Mouse (Mus musculus) embryo, embryonic 11 days (tissue): ENCODE data around the gene Ier5.
A peak's percentile ranks its signal among the peaks of the same experiment; 100 is the strongest.

ENCODE experiments used
- DNase-seq: peaks from one replicate; pipeline ENCODE4 v3.0.0-alpha.2; 2015

Ier5 gene

DNA sequence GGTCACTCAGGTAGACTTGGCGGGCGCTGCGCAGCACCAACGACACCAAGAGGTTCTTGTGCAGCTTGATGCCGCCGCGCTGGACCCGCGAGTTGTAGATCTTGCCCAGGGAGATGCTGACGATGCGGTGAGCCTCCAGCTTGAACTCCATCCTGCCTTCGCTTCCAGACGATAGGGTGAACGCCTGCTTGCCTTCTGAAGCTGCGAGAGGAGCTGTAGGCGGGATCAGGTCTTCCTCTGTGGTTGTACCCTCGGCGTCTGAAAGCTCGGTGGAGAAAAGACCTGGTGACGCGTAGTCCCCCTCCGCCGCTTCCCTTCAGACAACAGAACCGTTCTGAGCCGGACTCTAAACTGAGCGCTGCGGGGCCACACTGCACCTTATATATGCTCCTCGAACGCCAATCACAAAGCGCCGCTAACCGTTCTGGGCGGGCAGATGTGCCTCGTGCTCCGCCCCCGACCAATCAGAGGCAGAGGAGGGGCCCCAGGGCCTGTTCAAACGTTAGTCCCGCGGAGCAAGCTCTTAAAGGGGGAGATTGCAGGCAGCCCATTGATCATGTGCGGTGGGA, at the start of gene Ier5:
Gene Ier5 (minus strand): TSS at position 357 of the 569 bp plus-strand sequence.
- DNase-seq: peak; percentile 99

DNA sequence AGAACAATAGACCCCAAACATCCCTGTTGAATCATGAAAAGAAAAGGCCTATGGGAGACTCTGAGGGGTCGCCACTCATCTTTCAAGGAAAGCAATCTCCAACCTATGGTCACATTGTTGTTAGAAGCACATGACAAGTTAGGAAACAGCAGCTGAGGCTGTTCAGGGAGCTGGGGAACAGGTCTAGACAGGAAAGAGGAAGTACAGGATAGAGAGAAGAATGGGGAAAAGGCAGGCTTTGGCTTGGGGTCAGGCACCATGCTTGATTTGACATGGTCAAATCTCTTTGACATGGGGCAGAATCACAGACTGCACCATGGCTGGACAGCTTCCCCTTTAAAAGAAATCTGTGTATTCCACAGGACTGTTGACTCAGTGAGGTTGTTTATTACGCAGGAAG, 47.8 kb upstream of the Ier5 start:
- no peak for DNase-seq

DNA sequence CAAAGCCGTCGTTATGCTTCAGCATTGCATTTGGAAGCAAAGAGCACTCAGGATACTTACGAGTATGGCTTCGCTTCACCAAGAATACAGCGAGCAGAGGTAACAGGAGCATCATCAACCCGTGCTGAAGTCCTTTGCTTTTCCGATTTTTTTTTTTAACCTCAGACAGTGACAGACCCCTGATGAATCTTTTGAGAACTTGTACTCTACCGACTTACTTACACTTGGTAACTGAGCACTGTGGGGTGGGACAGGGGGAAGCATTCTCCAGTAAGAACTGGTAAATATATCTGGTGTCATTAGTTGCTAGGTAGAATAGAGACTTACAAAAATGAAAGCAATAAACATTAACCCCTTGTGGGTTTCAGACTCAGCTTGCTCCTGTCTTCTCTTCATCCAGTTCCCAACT, 47.1 kb upstream of the Ier5 start, which contains the start of gene Mr1:
Gene Mr1 (minus strand): TSS at position 243 of the 409 bp plus-strand sequence.
- DNase-seq: peak; percentile 74

DNA sequence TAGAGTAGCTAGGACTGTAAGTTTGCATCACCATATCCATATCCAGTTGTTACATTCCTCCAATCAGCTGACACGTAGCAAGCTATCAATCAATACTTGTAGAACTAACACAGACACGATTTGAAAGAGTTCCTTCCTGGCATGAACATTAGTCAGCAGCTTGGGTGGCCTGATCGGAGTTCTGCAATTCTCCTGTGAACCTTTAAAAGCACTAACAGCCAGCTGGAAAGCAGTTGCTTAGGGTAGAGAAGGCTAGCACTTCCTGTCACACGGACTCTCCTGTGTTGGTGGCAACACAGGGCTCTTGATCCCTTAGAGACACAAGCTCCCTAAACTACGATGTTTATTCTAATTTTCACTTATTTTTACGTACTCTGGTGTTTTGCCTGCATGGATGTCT, 46.2 kb upstream of the Ier5 start:
- DNase-seq: peak; percentile 21

DNA sequence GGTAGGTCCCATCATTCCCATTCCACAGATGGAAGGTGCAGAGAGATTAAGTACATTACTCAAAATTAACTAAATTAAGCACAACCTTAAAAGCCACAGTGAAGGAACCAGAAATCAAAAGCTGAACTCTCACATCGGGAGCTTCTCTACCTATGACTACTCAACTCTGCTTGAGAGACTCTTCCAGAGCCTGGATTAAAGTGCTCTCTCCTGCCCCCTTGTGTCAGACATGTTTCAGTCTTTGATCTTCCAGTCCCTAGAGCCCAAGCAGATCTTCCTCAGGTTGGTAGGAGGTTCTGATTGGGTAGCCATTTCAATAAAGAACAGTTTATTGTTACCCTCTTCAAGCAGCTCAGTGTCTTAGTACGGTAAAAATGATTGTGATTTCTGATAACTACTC, 40.6 kb upstream of the Ier5 start:
- peak; percentile 42 for DNase-seq

DNA sequence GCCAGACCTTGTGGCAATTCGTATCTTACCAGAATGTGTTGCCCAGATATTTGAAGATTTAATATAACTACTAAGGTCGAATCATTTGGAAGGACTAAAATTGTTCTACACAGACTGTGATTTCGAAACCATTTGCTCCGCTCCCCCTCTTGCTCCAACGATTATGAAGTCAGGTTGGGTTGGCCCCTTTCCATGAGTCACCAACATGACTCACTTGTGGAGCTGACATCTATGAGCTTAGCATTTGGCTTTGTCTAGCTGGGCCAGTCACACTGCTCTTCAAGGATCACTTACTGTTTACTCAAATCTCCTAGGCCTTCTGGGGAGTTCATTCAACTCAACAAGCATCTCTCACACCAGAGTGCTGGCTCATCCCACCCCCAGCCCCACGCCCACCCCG, 39.4 kb upstream of the Ier5 start:
- DNase-seq: no peak

DNA sequence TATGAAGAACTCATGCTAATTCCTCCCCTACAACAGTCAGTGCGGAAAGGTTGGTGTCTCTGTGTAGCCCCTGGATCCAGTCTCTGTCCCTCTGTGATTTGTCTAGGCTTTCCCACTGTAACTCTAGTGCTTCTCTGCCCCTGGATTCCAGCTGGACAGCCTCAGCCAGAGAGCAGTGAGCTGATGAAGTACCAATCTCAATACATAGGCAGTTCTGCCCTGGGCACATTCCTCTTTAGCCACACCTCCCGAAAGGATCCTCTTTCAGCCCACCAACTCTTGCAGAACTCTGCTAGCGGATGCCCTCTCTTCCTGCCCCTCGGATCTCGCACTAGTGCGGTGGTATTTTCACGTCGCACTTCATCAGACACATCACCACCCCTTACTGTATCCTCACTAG, 35.4 kb upstream of the Ier5 start:
- DNase-seq: peak; percentile 53

DNA sequence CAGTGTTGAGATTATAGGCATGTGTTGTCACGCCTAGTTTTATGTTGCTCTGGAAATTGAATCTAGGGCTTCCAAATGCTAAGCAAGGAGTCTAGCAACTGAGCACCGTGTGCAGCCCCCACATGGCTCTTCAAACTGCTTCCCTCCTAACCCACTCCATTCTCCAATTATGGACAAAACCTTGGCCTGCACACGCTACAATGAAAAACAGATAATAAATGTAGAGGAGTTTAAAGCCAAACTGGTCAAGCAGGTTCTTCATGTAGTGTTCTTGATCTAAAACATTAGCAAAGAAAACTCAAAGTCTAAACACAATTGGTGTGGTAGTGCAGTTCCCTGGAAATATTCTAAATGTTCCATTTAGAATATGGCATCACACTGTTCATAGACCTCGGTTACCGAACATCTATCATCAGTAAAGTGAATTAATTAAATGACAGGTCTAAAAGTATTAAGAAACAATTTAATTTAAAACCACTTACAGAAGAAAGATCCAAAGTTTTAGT, 28.0 kb upstream of the Ier5 start:
- no peak for DNase-seq

DNA sequence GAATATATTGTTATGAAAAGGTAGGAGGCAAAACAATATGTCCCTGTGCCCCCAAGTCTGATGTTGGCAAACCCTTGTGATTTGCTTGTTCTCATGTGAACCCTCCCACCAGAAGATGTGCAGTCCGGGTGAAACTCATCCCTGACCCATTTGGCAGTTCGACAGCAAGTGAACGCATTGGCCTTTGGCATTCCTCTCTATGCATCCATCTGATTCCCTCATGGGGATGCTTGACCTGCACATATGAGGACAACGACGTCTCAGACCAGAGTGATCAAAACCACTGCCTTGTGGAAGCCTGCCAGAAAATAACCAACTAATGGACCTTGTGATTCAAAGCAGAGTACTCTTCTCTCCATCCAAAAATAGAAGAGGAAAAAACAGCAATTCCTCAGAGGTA, 27.3 kb upstream of the Ier5 start:
- DNase-seq: no peak

DNA sequence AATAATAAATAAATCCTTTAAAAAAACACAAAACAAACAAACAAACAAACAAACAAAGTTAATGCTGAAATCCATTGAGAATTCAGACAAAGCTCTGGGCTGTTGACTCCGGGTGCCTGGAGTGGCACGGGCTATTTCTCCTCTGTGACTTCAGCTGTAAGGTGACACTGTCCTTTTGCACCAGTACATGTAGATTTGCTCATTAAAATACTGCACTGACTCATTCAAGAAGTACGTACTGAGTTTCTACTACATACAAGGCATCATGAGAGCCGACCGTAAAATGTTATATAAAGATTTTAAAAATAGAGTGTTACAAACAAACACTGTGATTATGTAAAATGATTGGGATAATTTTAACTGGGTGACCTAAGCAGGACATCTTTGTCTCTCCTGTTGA, 25.0 kb upstream of the Ier5 start:
- no peak for DNase-seq

DNA sequence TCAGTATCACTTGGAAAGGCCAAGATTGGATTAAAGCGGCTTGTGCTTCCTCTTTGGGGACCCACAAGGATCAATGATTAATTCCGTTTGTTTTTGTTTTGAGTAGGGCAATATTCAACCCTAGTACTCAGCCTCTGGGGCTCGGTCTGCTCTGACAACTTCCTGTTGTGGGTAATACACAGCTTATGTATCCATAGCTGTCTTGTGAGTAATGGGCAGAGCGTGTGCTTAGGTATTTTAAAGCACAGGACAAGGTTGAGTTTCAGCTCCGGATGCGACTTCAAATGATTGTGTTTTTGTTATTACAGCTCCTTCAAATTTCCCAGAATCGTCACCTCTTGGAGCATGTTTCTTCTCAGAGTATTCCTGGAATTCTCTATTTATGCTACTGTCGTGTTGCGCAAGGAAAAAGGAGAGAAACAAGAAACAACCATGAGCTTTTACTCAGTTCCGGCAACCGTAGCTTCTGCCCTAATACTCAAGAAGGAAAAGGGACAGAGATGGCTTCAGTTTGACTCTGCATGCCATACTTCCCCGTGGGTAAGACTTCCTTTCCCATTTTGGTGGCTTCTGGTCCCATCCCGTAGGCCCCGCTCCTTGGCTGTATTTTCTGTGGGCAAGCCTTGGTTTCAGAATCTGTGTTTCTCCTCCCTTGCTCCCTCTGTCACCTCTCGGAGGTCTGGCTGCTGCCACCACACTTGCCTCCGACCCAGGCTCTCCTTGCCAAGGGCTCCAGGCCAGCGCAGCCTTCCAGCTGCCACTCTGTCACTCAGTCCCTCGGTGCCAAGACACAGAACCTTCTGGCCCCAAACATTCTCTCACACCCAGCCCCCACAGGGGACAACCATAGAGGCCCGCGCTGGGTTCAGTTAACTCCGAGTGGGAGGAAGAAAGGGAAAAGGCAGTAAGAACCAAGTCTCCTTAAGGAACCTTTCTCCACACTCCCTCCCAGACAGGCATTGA, 22.8 kb upstream of the Ier5 start:
- DNase-seq: no peak

DNA sequence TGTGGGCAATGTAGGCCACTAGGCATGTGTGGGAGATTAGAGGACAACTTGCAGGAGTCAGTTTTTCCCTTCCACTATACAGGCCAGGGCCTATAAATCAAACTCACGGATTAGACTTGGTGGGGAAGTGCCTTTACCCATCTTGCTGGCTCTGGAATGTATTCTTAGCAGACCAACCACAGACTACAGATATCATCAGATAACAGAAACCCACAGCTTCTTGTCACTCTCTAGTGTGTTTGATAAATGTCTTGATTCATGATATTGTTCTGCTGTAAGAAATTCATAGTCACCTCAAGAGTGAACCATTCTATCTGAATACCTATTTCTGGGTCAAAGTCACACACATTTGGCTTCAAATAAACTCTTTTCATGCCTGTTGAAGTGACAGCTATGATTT, 20.3 kb upstream of the Ier5 start:
- no peak for DNase-seq

DNA sequence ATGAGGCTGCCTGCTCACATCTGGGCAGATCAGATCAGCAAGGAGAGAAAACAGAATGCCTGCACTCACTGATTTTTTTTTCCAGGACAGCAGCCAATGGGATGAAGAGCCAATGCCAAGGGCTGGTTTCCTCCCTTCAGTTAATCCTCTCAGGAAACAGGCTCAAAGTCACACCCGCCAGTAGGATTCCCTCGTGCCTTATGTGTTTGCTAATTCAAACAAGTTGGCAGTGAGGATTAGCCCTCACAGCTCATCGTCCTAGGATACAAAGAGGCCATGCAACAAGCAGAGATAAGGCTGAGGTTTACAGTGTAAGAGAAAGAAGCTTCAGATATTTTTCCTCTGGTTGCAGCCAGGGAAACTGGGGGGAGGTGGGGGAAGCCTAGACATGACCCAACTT, 14.5 kb upstream of the Ier5 start:
- no peak for DNase-seq

DNA sequence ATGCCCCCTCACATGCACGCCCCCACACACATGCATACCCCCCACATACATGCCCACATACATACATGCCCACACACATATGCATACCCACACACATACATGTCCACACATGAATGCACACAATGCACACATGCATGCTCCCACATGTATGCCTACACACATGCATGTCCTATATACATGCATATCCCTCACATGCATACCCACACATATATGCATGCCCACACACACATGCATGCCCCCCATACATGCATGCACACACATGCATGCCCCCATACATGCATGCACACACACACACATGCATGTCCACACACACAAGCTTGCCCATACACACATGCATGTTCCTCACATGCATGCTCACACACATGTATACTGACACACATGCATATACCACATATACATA, 13.4 kb upstream of the Ier5 start:
- DNase-seq: no peak

DNA sequence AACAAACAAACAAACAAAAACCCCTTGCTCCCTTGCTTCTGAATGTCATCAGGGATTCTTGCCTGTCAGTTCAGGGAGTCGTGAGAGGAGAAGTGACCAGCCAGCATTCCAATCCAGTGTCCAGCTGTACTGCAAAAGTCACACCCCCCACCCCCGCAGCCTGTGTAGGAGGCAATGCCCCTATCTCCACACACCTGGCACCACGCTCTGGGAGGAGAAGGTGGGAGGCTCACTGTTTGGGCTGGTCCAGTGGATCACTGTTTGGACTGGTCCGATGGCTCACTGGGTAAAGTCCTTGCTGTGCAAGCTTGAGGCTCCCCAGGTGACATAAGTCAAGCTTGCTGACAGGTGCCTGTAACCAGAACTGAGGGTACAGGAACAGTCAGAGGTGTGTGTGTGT, 12.7 kb upstream of the Ier5 start:
- no peak for DNase-seq

DNA sequence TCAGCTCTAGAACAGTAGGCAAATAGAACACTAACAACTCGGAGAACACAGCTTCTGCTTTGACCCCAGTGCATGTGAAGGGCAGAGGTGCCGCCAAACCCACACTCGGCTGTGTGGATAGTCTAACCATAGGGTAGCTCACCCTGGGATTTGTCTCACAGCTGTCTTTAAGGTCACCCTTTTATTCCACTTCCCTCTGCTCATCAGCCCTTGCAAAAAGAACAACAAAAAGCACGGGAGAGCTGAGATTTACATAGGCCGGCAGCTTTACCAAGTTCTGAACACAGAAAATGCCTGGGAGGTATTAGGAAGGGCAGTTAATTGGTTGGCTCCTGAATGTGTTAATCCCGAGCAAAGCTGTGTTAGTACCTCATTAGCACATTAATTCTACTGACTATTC, 12.1 kb upstream of the Ier5 start:
- no peak for DNase-seq

DNA sequence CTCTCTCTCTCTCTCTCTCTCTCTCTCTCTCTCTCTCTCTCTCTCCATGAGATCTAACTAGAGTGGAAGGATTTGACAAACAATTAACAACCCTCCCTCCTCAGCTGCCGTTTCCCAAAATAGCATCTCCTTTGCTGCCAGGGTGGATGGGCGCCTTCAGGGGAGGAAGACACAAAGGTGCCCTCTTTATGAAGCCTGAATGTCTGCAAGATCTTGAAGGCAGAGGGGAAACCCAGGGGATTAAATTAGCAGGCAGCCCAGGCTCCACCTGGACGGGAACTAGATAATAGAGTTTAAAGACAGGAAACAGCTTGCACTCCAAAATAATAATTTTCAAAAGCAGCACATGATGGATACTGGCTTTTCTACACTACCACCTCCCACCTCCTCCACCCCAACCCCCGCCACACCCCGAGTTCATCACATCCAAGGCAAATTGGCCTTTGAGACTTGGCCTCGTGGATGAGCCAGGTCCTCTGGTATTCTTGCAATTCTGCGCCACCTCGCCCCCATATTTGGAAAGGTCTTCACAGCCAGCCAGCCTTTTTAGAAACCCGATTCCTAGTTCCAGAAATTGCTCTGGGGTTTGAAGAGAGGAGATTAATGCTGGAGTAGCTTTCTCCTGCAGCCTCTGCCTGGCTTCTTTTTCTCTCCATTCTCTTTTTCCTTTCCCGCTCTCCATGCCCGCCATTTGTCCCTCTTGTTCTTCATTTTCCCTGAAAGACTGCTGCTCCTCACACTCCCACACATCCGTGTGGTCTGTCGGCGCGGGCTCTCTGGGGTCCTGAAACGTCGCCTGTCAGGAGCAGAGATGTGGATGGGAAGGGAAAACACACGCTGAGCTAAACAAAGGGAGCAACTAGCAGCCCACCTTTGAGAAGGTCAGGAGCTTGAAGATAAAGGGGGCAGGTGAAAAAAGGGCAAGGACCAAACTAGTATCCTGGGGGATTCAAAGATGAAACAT, 10.2 kb upstream of the Ier5 start:
- DNase-seq: peak; percentile 51

DNA sequence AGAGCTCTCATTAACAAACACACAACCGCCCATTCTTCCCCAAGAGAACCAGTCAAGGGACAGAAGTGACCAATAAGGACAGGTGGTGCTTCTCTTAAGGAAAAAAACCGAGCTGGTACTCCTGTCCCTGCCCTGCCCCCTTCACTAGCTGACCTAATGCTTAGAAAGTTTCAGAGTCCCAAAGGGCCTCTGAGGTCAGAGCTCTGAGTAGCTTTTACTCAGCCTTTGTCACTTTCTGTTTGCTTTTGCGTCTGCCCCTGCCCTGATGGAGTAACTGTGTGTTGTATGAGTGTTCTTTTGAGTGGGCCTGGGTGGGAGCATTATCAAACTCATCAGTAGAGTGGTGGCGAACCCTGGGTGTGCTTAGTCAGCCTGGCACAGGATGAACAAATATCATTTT, 9.0 kb upstream of the Ier5 start:
- peak; percentile 66 for DNase-seq

DNA sequence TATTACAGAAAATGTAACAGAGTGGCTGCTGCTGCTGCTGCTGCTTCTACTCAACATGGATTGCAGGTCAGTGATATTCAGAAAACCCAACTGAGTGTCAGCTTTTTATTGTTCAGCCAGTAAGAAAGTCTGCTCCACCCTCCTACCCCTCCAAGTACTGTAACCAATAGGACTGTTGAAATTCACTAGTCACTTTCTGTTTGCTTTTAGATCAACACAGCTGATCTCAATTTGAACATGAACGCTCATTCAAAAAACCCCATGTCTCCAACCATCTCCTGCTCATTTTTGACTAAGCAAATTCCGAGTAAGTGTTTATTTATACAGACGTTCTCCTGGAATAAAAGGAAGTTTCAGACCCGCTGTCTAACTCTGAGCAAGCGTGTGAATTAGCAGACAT, 8.4 kb upstream of the Ier5 start:
- DNase-seq: no peak

DNA sequence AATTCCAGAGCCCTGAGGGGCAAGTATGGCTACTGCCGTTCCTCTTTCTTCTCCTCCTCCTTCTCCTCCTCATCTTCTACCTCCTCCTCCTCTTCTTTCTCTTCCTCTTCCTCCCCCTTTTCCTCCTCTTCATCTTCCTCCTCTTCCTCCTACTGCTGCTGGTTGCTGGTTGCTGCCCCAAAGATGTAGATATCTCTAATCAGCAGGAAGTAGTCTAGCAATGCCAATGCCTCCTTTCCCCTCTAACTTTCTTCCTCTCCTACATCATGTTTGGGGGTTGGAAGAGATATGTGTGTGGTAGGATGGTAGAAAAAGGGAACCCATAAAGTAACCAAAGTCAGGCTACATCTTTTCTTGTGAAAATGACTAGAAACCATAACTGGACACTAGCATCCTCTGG, 6.9 kb upstream of the Ier5 start:
- no peak for DNase-seq

DNA sequence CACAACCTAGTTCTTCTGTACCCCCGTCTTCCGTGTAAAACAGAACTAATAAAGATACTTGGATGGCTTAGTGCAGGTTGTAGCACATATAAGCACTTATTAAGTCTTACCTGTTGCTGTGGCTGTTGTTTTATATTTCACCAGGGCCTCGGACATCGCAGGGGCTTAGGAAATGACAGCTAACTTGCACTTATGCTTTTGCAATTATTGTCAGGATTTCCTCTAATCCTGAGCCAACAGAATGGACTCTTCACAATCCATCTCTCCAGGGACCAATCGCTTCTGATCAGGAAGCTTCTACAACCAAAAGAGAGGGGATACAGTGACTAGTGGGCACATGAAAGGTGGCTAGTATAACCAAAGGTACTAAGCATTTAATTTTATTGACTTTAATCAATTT, 4.6 kb upstream of the Ier5 start:
- DNase-seq: no peak

DNA sequence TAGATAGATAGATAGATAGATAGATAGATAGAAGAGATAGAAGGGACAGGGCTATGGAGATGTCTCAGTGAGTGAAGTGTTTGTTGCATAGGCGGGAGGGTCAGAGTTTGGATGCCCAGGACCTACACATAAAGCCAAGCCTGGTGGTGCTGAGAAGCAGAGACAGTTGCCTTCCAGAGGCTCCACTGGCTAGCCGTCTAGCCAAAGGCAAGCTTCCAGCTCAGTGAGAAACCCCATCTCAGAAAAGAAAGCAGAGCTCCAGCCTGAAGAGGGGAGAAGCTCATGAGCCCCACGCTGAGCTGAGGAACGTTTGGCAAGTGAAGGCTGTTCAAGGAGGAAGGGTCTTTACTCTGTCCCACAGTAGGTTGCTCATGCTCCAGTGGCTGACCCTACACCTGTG, 3.2 kb upstream of the Ier5 start:
- no peak for DNase-seq
